Mouse (Mus musculus) lung, postnatal 36 days (tissue): ENCODE data around the gene Cntn4.

ENCODE experiments used
- DNase-seq: peaks from one replicate; pipeline ENCODE4 v3.0.0; 2022; ENCODE audit warnings: mixed read lengths

The Cntn4 gene

DNA sequence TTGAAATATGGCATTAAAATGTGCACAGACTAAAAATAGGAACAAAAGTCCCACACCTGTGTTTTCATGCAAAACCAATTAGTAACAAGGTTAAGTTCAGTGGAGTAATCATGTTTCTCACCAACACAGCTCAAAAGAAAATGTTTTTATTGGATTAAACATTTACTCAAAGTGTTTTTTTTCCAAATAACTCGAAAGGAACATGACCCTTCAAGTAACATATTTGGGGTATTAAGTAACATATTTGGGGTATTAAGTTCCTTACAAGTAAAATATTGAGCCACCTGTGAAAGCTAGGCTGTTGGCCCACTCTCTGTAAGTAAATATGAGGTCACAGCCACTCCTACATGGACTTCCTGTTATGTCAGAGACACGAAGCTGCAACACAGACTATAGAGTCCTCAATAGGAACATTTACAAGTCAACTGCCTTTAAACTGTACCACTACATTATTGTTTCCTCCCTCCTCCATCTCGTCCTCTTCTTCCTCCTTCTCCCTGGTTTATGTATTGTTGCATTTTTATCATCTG, 1028.1 kb downstream of the Cntn4 start:
- no peak for DNase-seq

DNA sequence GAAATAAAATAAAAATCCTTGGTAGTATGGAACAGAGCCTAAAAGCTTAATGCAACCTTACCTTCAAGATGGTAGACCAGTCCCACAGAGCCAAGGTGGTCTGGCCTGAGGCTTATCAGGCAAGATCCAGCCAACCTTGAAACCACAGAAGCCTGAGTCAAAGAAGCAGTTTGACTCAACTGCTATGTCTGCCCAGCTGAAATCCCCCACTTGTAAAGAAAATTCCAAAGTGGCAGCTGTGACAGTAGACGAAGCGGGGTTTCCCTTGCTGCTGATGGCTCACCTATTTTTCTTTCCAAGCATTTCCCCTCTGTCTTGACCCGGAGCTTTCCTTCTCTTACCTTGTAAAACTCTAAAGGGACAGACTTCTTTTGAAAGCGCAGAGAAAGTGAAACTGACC, 1048.2 kb downstream of the Cntn4 start:
- DNase-seq: no peak

DNA sequence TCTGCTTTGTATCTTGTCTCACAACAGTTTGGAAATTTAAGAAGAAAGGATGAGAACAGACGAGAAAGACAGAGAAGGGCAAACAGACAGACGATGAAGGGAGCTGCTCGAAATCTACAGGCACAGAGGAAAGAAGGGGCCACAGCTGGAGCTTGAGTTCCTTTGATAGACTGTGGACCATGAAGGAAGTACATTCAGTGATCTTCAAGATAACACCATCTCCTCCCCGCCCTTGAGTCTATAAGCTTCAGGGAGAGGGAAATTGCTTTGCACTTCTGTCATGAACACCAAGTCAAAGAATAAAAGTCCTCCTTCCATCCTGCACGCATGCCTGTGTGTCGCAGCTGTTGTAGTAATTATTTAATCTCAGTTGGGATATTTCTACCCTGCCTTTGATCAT, 1048.6 kb downstream of the Cntn4 start:
- DNase-seq: no peak

DNA sequence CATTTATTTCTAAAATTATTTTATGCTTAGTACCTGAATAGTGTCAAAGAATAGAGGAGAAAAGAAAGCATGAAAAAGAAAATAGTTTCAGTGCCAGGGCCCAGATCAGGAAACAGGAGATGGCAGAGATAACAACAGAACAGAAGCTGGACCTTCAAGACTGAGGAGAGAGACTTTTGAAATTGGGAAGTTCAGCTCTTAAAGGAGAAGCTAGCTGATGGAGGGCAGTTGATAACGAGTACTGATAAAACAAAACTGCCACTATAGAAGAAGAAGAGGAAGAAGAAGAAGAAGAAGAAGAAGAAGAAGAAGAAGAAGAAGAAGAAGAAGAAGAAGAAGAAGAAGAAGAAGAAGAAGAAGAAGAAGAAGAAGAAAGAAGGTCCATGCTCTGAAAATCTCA, 1050.2 kb downstream of the Cntn4 start:
- DNase-seq: no peak

DNA sequence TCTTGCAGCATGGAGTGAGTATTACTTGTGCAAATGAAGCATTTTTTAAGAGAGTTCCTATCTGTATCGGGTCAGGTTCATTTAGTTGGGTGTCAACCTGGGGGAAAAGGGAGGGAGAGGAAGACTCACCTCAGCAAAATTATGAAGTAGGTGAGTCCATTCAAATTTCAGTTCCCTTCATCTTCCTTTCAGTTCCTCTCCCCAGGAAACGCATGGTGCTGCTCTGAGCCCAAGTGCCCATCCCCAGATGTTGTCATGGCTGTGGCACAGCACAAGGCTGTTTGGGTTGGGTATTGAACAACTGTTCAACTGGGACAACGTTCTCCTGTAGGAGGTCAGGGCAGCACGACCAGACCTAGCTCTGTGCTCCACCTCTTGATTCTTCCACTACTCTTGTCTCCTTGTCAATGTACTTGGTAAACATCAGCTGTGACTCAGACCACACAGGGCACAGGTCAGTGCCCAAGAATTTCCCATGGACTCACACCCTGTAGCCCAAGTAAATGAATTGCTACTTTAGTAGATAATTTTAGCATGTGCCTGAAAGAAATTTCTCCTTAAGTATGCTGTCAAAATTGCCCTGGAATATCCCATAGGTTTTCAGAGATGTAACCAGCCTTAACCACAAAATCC, 1052.3 kb downstream of the Cntn4 start:
- no peak for DNase-seq

DNA sequence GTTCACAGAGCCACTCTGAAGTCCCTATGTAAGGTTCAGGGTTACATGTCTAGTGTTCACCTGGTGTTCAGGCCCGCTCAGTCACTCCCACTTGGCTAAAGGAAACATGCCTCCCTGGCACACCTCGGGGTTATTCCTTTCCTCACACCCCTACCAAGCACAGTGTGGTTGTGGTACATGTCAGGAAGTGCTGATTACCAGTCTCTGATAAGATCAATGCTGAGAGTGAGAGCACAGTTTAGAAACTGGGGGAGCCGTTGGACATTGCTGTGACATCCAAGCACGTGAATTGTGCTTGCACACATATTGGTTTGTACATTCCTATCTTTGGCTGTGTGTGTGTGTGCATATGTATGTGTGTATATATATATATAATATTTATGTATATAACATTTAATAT, 1055.1 kb downstream of the Cntn4 start:
- DNase-seq: no peak

DNA sequence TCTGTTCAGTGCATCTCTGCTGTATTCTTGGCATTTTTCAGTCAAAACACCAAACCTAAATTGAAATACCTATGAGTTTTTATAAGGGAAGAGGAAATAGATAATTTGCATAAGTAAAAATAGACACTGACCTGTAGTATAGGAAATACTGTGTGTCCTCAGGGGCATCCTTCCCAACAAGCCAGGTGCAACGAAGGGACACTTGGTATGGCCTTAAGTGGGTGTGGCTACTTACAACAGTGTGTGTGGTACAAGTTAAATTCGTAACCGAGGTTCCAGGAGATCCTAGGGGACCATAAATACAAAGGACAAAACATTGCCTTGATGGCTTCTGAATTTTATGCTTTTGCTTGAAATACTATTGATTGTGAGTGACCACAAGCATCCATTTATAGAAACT, 1060.8 kb downstream of the Cntn4 start:
- no peak for DNase-seq

DNA sequence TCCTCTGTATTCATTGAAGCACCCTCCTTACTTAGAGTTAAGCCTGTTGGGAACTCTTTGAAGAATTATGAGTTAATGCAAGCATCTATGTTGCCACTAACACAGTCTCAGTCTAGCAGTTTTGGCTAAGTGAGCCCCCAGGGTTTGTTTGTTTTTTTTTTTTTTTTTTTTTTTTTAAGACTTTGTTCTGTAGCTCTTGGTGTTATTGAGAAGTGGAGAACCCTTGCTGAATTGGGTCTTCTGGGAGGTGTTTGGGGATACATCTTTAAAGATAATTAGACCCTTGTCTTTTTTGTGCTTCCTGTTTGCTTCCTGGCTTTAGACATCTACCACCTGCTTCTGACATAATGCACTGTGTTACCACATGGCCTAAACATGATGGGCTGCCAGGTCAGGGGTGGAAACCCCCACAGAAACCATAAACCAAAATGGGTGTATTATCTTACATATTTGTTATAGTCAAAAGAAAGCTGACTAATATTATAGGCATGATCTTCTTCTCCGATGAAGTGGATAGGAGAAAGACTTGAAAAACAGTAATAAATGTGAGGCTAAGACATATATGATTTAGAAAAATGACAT, 1062.9 kb downstream of the Cntn4 start:
- no peak for DNase-seq

DNA sequence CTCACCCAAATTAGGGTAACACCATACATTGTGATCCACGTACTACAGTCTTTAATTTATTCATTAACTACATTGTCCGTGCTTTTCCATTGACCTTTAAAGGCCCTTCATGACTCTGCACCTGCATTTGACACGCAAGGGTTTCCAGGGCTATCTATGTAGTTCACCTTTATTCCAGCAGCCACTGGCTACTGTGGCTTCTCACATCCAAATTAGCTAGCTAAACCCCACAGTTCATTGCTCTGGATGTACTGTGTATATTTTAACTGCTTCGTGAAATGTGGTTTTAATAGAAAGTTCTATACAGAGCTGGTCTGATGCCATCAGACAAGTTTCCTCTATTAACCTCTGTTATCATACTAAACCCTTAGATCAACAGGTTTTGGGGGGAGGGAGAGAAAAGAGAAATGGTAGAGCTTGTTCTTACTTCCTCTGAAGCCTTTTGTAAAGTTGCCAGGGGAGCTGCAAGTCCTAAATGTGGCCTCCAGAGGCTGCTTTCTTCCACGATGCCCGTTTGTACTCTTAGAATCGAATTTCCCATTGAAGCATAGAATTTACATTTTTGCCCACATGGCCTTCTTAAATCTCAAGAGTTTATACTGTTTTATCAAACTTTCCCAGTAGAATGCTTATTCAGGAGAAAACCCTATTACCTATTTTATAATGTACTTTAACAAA, 1066.2 kb downstream of the Cntn4 start:
- no peak for DNase-seq

DNA sequence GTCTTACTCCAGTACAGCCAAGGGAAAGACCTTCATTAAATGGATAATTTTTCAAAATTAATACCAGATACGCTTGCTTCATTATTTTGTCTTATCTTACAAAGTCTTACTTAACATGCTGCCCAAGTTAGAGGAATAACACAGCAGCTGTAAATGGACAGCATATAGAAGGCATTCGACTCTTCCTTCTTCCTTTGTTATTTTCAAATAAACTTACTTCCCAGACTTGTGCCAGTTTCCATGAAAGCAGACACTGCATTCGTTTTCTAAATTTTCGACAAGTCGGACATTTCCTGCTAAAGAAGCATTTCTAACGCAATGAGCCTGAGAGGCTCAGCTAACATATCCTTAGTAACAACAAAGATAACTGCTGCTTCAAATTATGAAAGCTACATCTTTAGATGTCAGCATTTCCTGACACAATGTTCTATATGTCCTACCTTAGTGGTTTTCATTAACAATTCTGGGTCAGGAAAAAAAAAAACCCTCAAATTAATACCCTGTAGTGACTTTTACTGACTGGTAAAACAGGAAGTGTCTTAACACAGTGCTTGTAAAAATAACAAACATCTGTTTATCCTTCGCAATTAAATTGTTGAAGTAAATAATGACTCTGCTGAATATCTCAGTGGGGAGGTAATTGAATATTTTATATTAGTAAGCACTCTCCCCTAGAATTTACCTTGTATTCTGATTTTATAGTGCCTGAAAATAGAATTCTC, 1068.4 kb downstream of the Cntn4 start:
- DNase-seq: no peak

DNA sequence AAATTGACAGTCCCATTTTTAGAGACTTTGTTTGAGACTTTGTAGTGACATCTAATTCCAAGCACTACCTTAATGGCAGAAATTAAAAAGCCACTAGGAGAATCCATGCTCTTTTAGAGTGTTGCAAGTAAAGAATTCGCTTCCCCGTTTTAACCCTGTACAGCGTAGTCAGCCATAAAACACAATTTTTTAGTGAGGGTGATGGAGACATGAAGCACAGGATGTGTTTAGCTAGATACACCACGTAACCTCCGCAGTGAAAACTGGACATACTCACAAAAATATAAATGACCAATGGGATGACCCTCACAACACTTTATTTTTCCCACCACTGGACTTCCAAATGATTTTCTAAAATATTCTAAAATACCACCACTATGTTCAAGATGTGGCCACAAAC, 1069.8 kb downstream of the Cntn4 start:
- DNase-seq: no peak

DNA sequence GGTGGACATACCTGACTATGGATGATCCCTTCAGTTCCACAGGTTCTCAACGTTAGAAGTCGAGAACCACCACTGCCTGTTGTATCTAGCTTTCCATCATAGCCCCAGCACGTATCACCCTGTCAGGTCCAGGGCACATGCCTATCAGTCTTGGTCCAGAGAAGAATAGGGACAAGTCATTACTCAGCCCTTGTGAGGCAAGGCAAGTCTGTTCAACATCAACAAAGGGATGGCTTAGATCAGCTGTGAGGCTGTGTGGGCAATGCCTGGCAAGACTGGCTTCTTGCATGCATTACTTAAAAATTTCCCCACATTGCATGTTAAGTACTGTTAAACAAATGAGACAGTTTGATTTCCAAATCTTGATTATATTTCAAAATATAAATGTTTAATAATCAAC, 1070.3 kb downstream of the Cntn4 start:
- DNase-seq: no peak
